ENCODE assay signal across 26 mouse cellular contexts in the genomic region with DNA sequence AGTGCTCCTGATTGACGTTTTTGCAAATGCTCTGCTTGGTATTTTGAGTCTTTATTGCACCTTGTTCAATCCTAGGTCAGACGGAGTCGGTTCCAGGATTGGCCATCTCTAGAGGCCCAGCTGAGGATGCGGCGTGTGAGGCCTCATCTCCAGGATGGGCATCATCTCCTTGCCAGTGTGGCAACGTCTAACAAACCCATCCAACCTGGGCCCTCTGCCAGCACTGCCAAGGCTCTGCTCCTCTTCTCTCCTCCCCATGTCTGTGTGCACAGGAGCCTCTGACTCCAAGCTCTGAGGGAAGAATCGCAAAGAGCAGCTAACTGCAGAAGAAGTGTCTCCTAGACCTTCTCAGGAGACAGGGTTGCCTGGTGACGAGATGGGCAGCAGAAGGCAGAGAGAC. TPM values are rescaled to one million over a fixed set of nuclear protein-coding genes. Genes with fewer than 3 reads are reported as not detected.
DNase-seq lines count a peak whose midpoint lies in the region; ATAC-seq and TF ChIP-seq lines count a peak whose summit lies in the region.
"Had no signal": no experiment of that assay in that cellular context is flagged by ENCODE, and none has a peak within 500 bp of the region (broad histone marks: within the 10 kb centered on the region; RNA-seq: fewer than 3 reads in every experiment).

No protein-coding gene starts in this region.

- no peak for TF ChIP-seq CTCF in stomach, postnatal 0 days (IDR thresholded peaks at IDR 0.05; ENCODE audit: low read depth)

- no peaks in the 10 kb centered on the region for H3K4me1 ChIP-seq in stomach, postnatal 0 days (replicated peaks; ENCODE audit: control insufficient read depth, insufficient read depth)
- H3K4me1 ChIP-seq in hindbrain, embryonic 13.5 days (replicated peaks), result no peaks in the 10 kb centered on the region
- no peaks in the 10 kb centered on the region for H3K4me1 ChIP-seq in intestine, embryonic 16.5 days (ENCODE audit: control insufficient read depth, insufficient read depth, low read length)
- H3K4me1 ChIP-seq: embryonic facial prominence, embryonic 15.5 days; hindbrain, embryonic 12.5 days; intestine, embryonic 15.5 days had no signal

- 80% methylated on average over 8 of the region's 8 CpGs for WGBS in stomach, postnatal 0 days
- WGBS in hindbrain, embryonic 13.5 days, result 82% methylated on average over 8 of the region's 8 CpGs
- 79% methylated on average over 8 of the region's 8 CpGs for WGBS in intestine, embryonic 16.5 days

- no peak overlapping the region for H3K9ac ChIP-seq in stomach, postnatal 0 days (ENCODE audit: low read length)
- H3K9ac ChIP-seq in hindbrain, embryonic 13.5 days, result no peak overlapping the region
- H3K9ac ChIP-seq in intestine, embryonic 16.5 days (ENCODE audit: low read depth, low read length), result no peak overlapping the region
- H3K9ac ChIP-seq: embryonic facial prominence, embryonic 15.5 days; forebrain, postnatal 0 days; hindbrain, embryonic 12.5 days; intestine, embryonic 15.5 days had no signal

- H3K36me3 ChIP-seq in stomach, postnatal 0 days (ENCODE audit: control insufficient read depth, insufficient read depth, low read length), result no peaks in the 10 kb centered on the region
- no peaks in the 10 kb centered on the region for H3K36me3 ChIP-seq in hindbrain, embryonic 13.5 days
- no peaks in the 10 kb centered on the region for H3K36me3 ChIP-seq in intestine, embryonic 16.5 days (ENCODE audit: control insufficient read depth, insufficient read depth, low read length)
- H3K36me3 ChIP-seq: embryonic facial prominence, embryonic 15.5 days; G1E; hindbrain, embryonic 12.5 days; intestine, embryonic 15.5 days had no signal

- DNase-seq in adrenal gland, adult 2 months, result peak; percentile 33
- no peak for DNase-seq in adrenal gland, postnatal 4 days (ENCODE audit: low spot score in 2 of 2)
- peak; percentile 56 for DNase-seq in adrenal gland, postnatal 10 days
- DNase-seq in adrenal gland, postnatal 25 days, result peak; percentile 49
- peak; percentile 11 for DNase-seq in stomach, postnatal 0 days (ENCODE audit: low spot score)
- DNase-seq: B cell, adult 2 months; cerebellum, adult 11 months; cerebellum, adult 9-11 months; cerebellum, postnatal 25 days; embryo, embryonic 11 days; forebrain, postnatal 0 days; gastrocnemius, adult 2 months; gastrocnemius, postnatal 14 days; kidney, adult 18-20 months had no signal

- H3K27me3 ChIP-seq in stomach, postnatal 0 days (ENCODE audit: control insufficient read depth, insufficient read depth, low read length), result no peaks in the 10 kb centered on the region
- H3K27me3 ChIP-seq in hindbrain, embryonic 13.5 days, result 0 out of 2 replicates have a peak, but pooled peaks cover 3% of the 10 kb centered on the region
- no peaks in the 10 kb centered on the region for H3K27me3 ChIP-seq in intestine, embryonic 16.5 days (replicated peaks; ENCODE audit: control insufficient read depth, insufficient read depth, low read length)
- H3K27me3 ChIP-seq: CH12.LX; embryonic facial prominence, embryonic 15.5 days; hindbrain, embryonic 12.5 days; intestine, embryonic 15.5 days; Patski had no signal

- ATAC-seq in stomach, postnatal 0 days (ENCODE audit: low FRiP score, low TSS enrichment), result no peak
- no peak for ATAC-seq in hindbrain, embryonic 13.5 days (ENCODE audit: low FRiP score)
- no peak for ATAC-seq in intestine, embryonic 16.5 days
- ATAC-seq: forebrain, embryonic 14.5 days; hindbrain, embryonic 16.5 days; Patski had no signal

- TF ChIP-seq EP300 in stomach, postnatal 0 days (optimal IDR thresholded peaks at IDR 0.05), result no peak

- H3K27ac ChIP-seq in stomach, postnatal 0 days (replicated peaks), result no peak overlapping the region
- H3K27ac ChIP-seq in hindbrain, embryonic 13.5 days, result no peak overlapping the region
- no peak overlapping the region for H3K27ac ChIP-seq in intestine, embryonic 16.5 days (ENCODE audit: low read length)
- H3K27ac ChIP-seq: embryonic facial prominence, embryonic 15.5 days; gastrocnemius, adult 2 months; hindbrain, embryonic 12.5 days; intestine, embryonic 15.5 days had no signal

- H3K4me3 ChIP-seq in stomach, postnatal 0 days (ENCODE audit: low read depth, low read length), result no peak overlapping the region
- no peak overlapping the region for H3K4me3 ChIP-seq in hindbrain, embryonic 13.5 days
- H3K4me3 ChIP-seq in intestine, embryonic 16.5 days (ENCODE audit: low read length), result no peak overlapping the region
- H3K4me3 ChIP-seq: embryonic facial prominence, embryonic 15.5 days; gastrocnemius, adult 2 months; hindbrain, embryonic 12.5 days; intestine, embryonic 15.5 days had no signal

- H3K4me2 ChIP-seq in stomach, postnatal 0 days (replicated peaks; ENCODE audit: low read depth), result no peak overlapping the region
- no peak overlapping the region for H3K4me2 ChIP-seq in hindbrain, embryonic 13.5 days
- H3K4me2 ChIP-seq in intestine, embryonic 16.5 days (ENCODE audit: low read depth, low read length), result no peak overlapping the region
- H3K4me2 ChIP-seq: embryonic facial prominence, embryonic 15.5 days; heart, embryonic 11.5 days; hindbrain, embryonic 12.5 days; intestine, embryonic 15.5 days had no signal

- no peaks in the 10 kb centered on the region for H3K9me3 ChIP-seq in stomach, postnatal 0 days (ENCODE audit: control insufficient read depth, low read length)
- no peaks in the 10 kb centered on the region for H3K9me3 ChIP-seq in hindbrain, embryonic 13.5 days
- no peaks in the 10 kb centered on the region for H3K9me3 ChIP-seq in intestine, embryonic 16.5 days (ENCODE audit: control insufficient read depth, low read length)
- H3K9me3 ChIP-seq: embryonic facial prominence, embryonic 15.5 days; G1E; hindbrain, embryonic 12.5 days; intestine, embryonic 15.5 days had no signal

RNA-seq across cellular contexts. Expression of gene Gstm4, which starts 18.0 kb away (rescaled TPM):
- 10 to 100 TPM; 16.8 to 19.7 TPM for total RNA-seq in adrenal gland, adult 2 months (2021)
- 13.4 and 14.8 TPM in 2 replicates for polyA plus RNA-seq in adrenal gland, adult 2 months (2012; rRNA removed)
- total RNA-seq in adrenal gland, postnatal 4 days (2021), result 10 to 100 TPM; 15.6 to 16.5 TPM
- total RNA-seq in adrenal gland, postnatal 10 days (2021), result 10 to 100 TPM; 12.8 to 13.3 TPM
- total RNA-seq in adrenal gland, postnatal 25 days (2021), result 13.2 and 17.1 TPM in 2 replicates
- 19.4 and 19.6 TPM in 2 replicates for polyA plus RNA-seq in stomach, postnatal 0 days (2015; fragmentation: Nextera tagmentation; extraction: Ambion mirVana)
- 15.2 and 15.4 TPM in 2 replicates for polyA plus RNA-seq in hindbrain, embryonic 13.5 days (2015; fragmentation: Nextera tagmentation; extraction: Ambion mirVana)
- 47.9 and 49.2 TPM in 2 replicates for polyA plus RNA-seq in intestine, embryonic 16.5 days (2015; fragmentation: Nextera tagmentation; extraction: Ambion mirVana)
- total RNA-seq: G1E had no signal
- polyA plus RNA-seq: G1E had no signal

RNA-seq across cellular contexts. Expression of gene Ampd2, which starts 23.8 kb away (rescaled TPM):
- 100 to 1,000 TPM; 121 to 151 TPM for total RNA-seq in adrenal gland, adult 2 months (2021)
- polyA plus RNA-seq in adrenal gland, adult 2 months (2012; rRNA removed), result 721 and 995 TPM in 2 replicates
- total RNA-seq in adrenal gland, postnatal 4 days (2021), result 100 to 1,000 TPM; 101 to 109 TPM
- total RNA-seq in adrenal gland, postnatal 10 days (2021), result 10 to 100 TPM; 79.3 to 92.2 TPM
- total RNA-seq in adrenal gland, postnatal 25 days (2021), result 178 and 283 TPM in 2 replicates
- 20.2 and 20.7 TPM in 2 replicates for polyA plus RNA-seq in stomach, postnatal 0 days (2015; fragmentation: Nextera tagmentation; extraction: Ambion mirVana)
- 50.9 and 52.4 TPM in 2 replicates for polyA plus RNA-seq in hindbrain, embryonic 13.5 days (2015; fragmentation: Nextera tagmentation; extraction: Ambion mirVana)
- 46.9 and 48.9 TPM in 2 replicates for polyA plus RNA-seq in intestine, embryonic 16.5 days (2015; fragmentation: Nextera tagmentation; extraction: Ambion mirVana)

RNA-seq across cellular contexts. Expression of gene Gnat2, which starts 29.9 kb away (rescaled TPM):
- 10 to 100 TPM; 12.3 to 13.1 TPM for total RNA-seq in adrenal gland, adult 2 months (2021)
- 7.9 and 10.1 TPM in 2 replicates for polyA plus RNA-seq in adrenal gland, adult 2 months (2012; rRNA removed)
- total RNA-seq in adrenal gland, postnatal 4 days (2021), result 1 to 10 TPM; 3.9 to 4.1 TPM
- total RNA-seq in adrenal gland, postnatal 10 days (2021), result 1 to 10 TPM; 6.6 to 6.8 TPM
- total RNA-seq in adrenal gland, postnatal 25 days (2021), result 13.2 and 13.4 TPM in 2 replicates
- 0.59 and 0.71 TPM in 2 replicates for polyA plus RNA-seq in stomach, postnatal 0 days (2015; fragmentation: Nextera tagmentation; extraction: Ambion mirVana)
- 0.10 and 0.43 TPM in 2 replicates for polyA plus RNA-seq in hindbrain, embryonic 13.5 days (2015; fragmentation: Nextera tagmentation; extraction: Ambion mirVana)
- polyA plus RNA-seq in intestine, embryonic 16.5 days (2015; fragmentation: Nextera tagmentation; extraction: Ambion mirVana), result 1.9 and 2.7 TPM in 2 replicates
- total RNA-seq: heart, postnatal 25 days had no signal

RNA-seq across cellular contexts. Expression of gene Gstm1, which starts 44.9 kb away (rescaled TPM):
- 100 to 1,000 TPM; 463 to 520 TPM for total RNA-seq in adrenal gland, adult 2 months (2021)
- polyA plus RNA-seq in adrenal gland, adult 2 months (2012; rRNA removed), result 1,201 and 1,446 TPM in 2 replicates
- 100 to 1,000 TPM; 144 to 170 TPM for total RNA-seq in adrenal gland, postnatal 4 days (2021)
- total RNA-seq in adrenal gland, postnatal 10 days (2021), result 100 to 1,000 TPM; 131 to 144 TPM
- total RNA-seq in adrenal gland, postnatal 25 days (2021), result 277 and 344 TPM in 2 replicates
- polyA plus RNA-seq in stomach, postnatal 0 days (2015; fragmentation: Nextera tagmentation; extraction: Ambion mirVana), result 892 and 954 TPM in 2 replicates
- polyA plus RNA-seq in hindbrain, embryonic 13.5 days (2015; fragmentation: Nextera tagmentation; extraction: Ambion mirVana), result 53.7 and 54.2 TPM in 2 replicates
- polyA plus RNA-seq in intestine, embryonic 16.5 days (2015; fragmentation: Nextera tagmentation; extraction: Ambion mirVana), result 327 and 376 TPM in 2 replicates
- total RNA-seq: G1E had no signal

Comparison
In these comparisons a context has a peak if more than half of its experiments do, and no peak if none do; other contexts are left out.
1. DNase-seq: peak in adrenal gland, adult 2 months (single experiment), adrenal gland, postnatal 10 days (single experiment), adrenal gland, postnatal 25 days (single experiment) and stomach, postnatal 0 days (single experiment); none in adrenal gland, postnatal 4 days (0 of 2).